Mouse (Mus musculus) embryonic facial prominence, embryonic 14.5 days (tissue): Measurements from ENCODE around the gene Hmox2. TPM values are rescaled to one million over a fixed set of nuclear protein-coding genes. Genes with fewer than 3 reads are reported as not detected.
"Not testable (repeated sequence)": the region's sequence is repeated elsewhere in the genome, so short reads cannot be mapped to it uniquely, and the experiment has no call there.

Source experiments
- ATAC-seq: fragments of 200-750 bp; cut with Nextera tagmentation; 2 replicates; pipeline ENCODE4 v1.8.0; 2017; ENCODE audit warnings: low read depth, moderate number of reproducible peaks, moderate TSS enrichment
- DNase-seq: peaks from one replicate; pipeline ENCODE4 v3.0.0-alpha.2; 2015; ENCODE audit warnings: low spot score
- H3K27ac ChIP-seq: fragments of 300-500 bp; sonication (generic); replicated peaks from 2 replicates; pipeline ENCODE4 v1.5.1; 2014; ENCODE audit warnings: low read depth, mild to moderate bottlenecking, low read length, moderate library complexity
- H3K27me3 ChIP-seq: fragments of 300-500 bp; sonication (generic); replicated peaks from 2 replicates; pipeline ENCODE4 v1.6.1; 2014; ENCODE audit warnings: low read length; ENCODE audit not compliant: control insufficient read depth, insufficient read depth
- H3K36me3 ChIP-seq: fragments of 300-500 bp; sonication (generic); 2 replicates; pipeline ENCODE4 v1.6.1; 2014; ENCODE audit warnings: low read length, mixed read lengths; ENCODE audit not compliant: control insufficient read depth, insufficient read depth
- H3K4me1 ChIP-seq: fragments of 300-500 bp; sonication (generic); 2 replicates; pipeline ENCODE4 v1.6.1; 2014; ENCODE audit warnings: antibody characterized with exemption, low read length; ENCODE audit not compliant: control insufficient read depth, insufficient read depth
- H3K4me2 ChIP-seq: fragments of 300-500 bp; sonication (generic); 2 replicates; pipeline ENCODE4 v1.6.1; 2014; ENCODE audit warnings: low read depth, mild to moderate bottlenecking, low read length, moderate library complexity, mixed read lengths
- H3K4me3 ChIP-seq: fragments of 300-500 bp; sonication (generic); 2 replicates; pipeline ENCODE4 v1.5.1; 2014; ENCODE audit warnings: low read depth, mild to moderate bottlenecking, low read length
- H3K9ac ChIP-seq: fragments of 300-500 bp; sonication (generic); 2 replicates; pipeline ENCODE4 v1.6.1; 2014; ENCODE audit warnings: low read depth, mild to moderate bottlenecking, low read length, moderate library complexity, mixed read lengths
- H3K9me3 ChIP-seq: fragments of 300-500 bp; sonication (generic); 2 replicates; pipeline ENCODE4 v1.6.1; 2016; ENCODE audit warnings: low read length; ENCODE audit not compliant: control insufficient read depth
- WGBS: fragments of 180-500 bp; shearing (Covaris S2); extraction: QIAGEN DNeasy Blood & Tissue Kit; methylation state at CpG from one replicate; pipeline ENCODE4 v1.1.7; 2014; 5-methylcytosine and 5-hydroxymethylcytosine counted together
- polyA plus RNA-seq: library from polyadenylated mRNA; unstranded; fragments of >200 nt; fragmentation: Nextera tagmentation; extraction: Ambion mirVana; gene quantifications from 2 replicates; pipeline ENCODE4 v1.2.1, GENCODE M21; 2014

The Hmox2 gene
- polyA plus RNA-seq, 1 experiment from 2014 or later: 97.6 TPM

GRCm38 (mm10) chr16:4683581-4684456 is 42.3 kb upstream of the Hmox2 start:
- ATAC-seq: peak; percentile 91
- peak overlapping the region; percentile 79 for H3K27ac ChIP-seq
- peaks cover 11% of the 10 kb centered on the region for H3K4me1 ChIP-seq
- peak overlapping the region; percentile 95 for H3K4me3 ChIP-seq
- H3K27me3 ChIP-seq: no peaks in the 10 kb centered on the region
- no peaks in the 10 kb centered on the region for H3K9me3 ChIP-seq
- under 1% methylated on average over 49 of the region's 54 CpGs for WGBS
- peaks cover 19% of the 10 kb centered on the region for H3K36me3 ChIP-seq
- DNase-seq: peak; percentile 96
- H3K9ac ChIP-seq: peak overlapping the region; percentile 88
- H3K4me2 ChIP-seq: peak overlapping the region; percentile 94

DNA sequence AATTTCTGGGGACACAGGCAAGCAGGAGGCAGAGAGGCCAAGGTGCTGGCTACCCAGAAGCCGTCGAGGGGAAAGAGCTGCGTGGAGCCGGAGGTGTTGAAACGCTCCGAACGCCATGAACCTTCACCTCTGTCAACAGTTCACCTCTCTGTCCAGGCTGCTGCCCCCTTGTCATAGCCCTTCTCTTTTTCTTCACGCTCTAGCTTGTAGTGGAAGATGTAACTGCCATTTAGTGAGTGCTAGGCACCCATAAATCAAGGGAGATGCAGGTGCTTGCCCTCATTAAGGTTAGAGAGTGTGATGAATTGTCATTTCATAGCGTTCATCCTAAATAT is 41.7 kb upstream of the Hmox2 start:
- Histone ChIP-seq H3K27ac (peak overlapping the region; percentile 79), H3K4me2 (peak overlapping the region; percentile 94), H3K36me3 (peaks cover 25% of the 10 kb centered on the region), H3K4me1 (peaks cover 10% of the 10 kb centered on the region), H3K9ac (peak overlapping the region; percentile 88), H3K4me3 (peak overlapping the region; percentile 95), H3K27me3 (no peaks in the 10 kb centered on the region), H3K9me3 (no peaks in the 10 kb centered on the region)
- ATAC-seq: no peak
- WGBS: 3% methylated on average over 9 of the region's 9 CpGs
- DNase-seq: no peak

- not testable (repeated sequence) for ATAC-seq, H3K9me3 ChIP-seq, H3K9ac ChIP-seq, H3K4me3 ChIP-seq, H3K27me3 ChIP-seq, DNase-seq, H3K4me2 ChIP-seq, H3K27ac ChIP-seq, H3K4me1 ChIP-seq
- WGBS: 98% methylated on average over 4 of the region's 4 CpGs
- peaks cover 72% of the 10 kb centered on the region for H3K36me3 ChIP-seq
Observed at GRCm38 (mm10) chr16:4689371-4689770, 36.8 kb upstream of the Hmox2 start.

DNA sequence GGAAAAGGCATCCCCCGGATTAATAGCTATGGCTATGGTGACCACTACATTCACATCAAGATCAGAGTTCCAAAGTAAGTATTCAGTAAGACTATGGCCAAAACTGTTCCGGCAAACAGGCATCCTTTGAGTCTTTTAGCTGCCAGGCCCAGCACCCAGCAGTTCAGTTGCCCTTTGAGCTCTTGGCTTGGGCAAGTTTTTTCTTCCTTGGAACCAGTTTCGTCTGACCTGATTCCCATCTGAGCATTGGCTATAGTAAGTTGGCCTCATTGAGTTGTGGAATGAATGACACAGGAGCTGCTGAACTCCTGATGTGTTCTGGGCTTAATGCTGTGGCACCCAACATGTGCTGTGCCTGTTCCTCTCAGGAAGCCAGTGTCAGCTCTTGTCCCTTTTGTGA is 24.9 kb upstream of the Hmox2 start:
- peaks cover 99% of the 10 kb centered on the region for H3K36me3 ChIP-seq
- DNase-seq (no peak), ATAC-seq (no peak)
- H3K27ac ChIP-seq: no peak overlapping the region
- H3K4me1 ChIP-seq: no peaks in the 10 kb centered on the region
- H3K27me3 ChIP-seq: no peaks in the 10 kb centered on the region
- no peaks in the 10 kb centered on the region for H3K9me3 ChIP-seq
- no peak overlapping the region for H3K4me3 ChIP-seq
- no peak overlapping the region for H3K4me2 ChIP-seq
- 92% methylated on average over 3 of the region's 3 CpGs for WGBS
- no peak overlapping the region for H3K9ac ChIP-seq

- H3K27me3 ChIP-seq: no peaks in the 10 kb centered on the region
- no peaks in the 10 kb centered on the region for H3K9me3 ChIP-seq
- ATAC-seq: no peak
- H3K9ac ChIP-seq: no peak overlapping the region
- no peak for DNase-seq
- H3K4me3 ChIP-seq: no peak overlapping the region
- peaks cover 99% of the 10 kb centered on the region for H3K36me3 ChIP-seq
- 25% methylated on average over 1 of the region's 1 CpGs for WGBS
- H3K27ac ChIP-seq: no peak overlapping the region
- H3K4me1 ChIP-seq: no peaks in the 10 kb centered on the region
- H3K4me2 ChIP-seq: no peak overlapping the region
Observed at GRCm38 (mm10) chr16:4702646-4703045, 23.5 kb upstream of the Hmox2 start.

DNA sequence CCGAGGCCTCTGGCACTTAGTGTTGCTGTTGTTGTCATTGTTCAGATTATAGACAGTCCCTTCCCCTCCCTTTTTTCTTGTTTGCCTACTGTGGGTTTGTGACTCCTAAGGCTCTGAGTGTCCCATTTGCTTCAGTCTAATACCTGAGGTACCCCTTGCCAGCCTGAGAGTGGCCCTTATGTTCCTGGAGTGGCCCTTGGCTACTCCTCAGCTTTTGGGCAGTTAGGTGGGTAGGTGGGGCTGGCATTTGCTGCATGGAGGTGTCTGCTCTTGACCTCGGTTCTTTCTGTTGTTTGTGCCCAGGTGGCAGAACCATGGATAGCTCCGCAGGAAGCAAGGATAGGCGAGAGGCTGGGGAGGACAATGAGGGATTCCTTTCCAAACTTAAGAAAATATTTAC is 20.6 kb upstream of the Hmox2 start:
- no peak overlapping the region for H3K4me3 ChIP-seq
- no peak overlapping the region for H3K9ac ChIP-seq
- H3K9me3 ChIP-seq: no peaks in the 10 kb centered on the region
- no peak overlapping the region for H3K27ac ChIP-seq
- 68% methylated on average over 4 of the region's 4 CpGs for WGBS
- H3K36me3 ChIP-seq: peaks cover 93% of the 10 kb centered on the region
- no peak for ATAC-seq
- no peaks in the 10 kb centered on the region for H3K27me3 ChIP-seq
- H3K4me1 ChIP-seq: no peaks in the 10 kb centered on the region
- DNase-seq: no peak
- no peak overlapping the region for H3K4me2 ChIP-seq

GRCm38 (mm10) chr16:4711173-4711572 is 15.0 kb upstream of the Hmox2 start:
- DNase-seq (no peak), ATAC-seq (no peak)
- 94% methylated on average over 4 of the region's 4 CpGs for WGBS
- Histone ChIP-seq H3K9me3 (no peaks in the 10 kb centered on the region), H3K4me2 (no peak overlapping the region), H3K4me1 (no peaks in the 10 kb centered on the region), H3K9ac (no peak overlapping the region), H3K27ac (no peak overlapping the region), H3K27me3 (no peaks in the 10 kb centered on the region), H3K4me3 (no peak overlapping the region), H3K36me3 (peaks cover 86% of the 10 kb centered on the region)

- WGBS: 93% methylated on average over 17 of the region's 17 CpGs
- Histone ChIP-seq H3K27me3 (no peaks in the 10 kb centered on the region), H3K9ac (no peak overlapping the region), H3K27ac (no peak overlapping the region), H3K9me3 (no peaks in the 10 kb centered on the region), H3K4me2 (no peak overlapping the region), H3K4me3 (no peak overlapping the region), H3K4me1 (no peaks in the 10 kb centered on the region), H3K36me3 (peaks cover 57% of the 10 kb centered on the region)
- ATAC-seq (no peak), DNase-seq (no peak)
Observed at GRCm38 (mm10) chr16:4713861-4714710, 12.1 kb upstream of the Hmox2 start.
